8 mouse cellular contexts compared by ENCODE assay signal in the genomic region with DNA sequence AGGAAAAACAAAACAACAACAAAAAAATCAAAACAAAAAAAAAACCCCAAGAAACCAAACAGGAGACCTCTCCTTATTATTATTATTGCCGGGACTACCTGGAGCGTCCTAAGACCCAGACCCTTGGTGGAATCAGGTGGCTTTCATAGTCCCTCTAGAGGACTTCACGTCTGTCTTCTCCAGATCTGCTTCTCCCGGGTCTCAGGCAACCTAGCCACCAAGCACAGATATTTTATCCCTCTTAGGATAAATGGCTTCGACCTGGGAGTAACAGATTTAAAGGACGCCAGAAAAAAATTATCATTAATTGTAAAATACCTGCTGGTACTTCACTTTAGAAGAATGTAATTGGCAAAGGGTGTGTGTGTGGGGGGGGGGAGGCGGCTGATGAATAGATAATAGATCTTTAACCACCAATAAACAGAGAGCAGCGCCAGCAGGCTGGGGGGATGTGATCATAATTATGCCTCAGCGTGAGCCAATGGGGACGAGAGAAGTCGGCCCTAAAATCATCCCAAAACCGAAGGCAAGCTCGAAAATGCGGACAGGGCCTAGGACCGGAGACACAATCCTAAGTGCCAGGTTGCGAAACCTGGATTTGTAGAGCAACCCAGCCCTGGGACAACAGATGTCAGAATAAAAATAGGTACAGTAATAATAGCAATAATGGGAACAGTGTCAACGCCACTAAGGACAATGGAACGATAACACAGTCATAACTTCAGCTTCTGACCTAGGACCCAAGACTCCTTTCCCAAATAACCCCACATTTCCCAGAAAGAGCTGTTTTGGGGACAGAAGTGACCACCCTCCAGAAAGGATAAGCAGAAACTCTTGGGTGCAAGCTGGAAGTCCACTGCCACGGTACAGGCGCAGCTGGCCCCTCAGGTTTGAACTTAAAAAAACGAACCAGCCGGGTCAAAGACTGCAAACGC. TPM values are rescaled to one million over a fixed set of nuclear protein-coding genes. Genes with fewer than 3 reads are reported as not detected.
DNase-seq lines count a peak whose midpoint lies in the region; ATAC-seq and TF ChIP-seq lines count a peak whose summit lies in the region.

No protein-coding gene starts in this region.

- 1% methylated on average over 23 of the region's 23 CpGs for WGBS in hindbrain, embryonic 15.5 days
- WGBS in limb, embryonic 14.5 days, result 2% methylated on average over 23 of the region's 23 CpGs

- ATAC-seq in hindbrain, embryonic 15.5 days (ENCODE audit: low FRiP score, low read depth), result no peak
- no peak for ATAC-seq in limb, embryonic 14.5 days (ENCODE audit: low FRiP score, low read depth)

- intact Hi-C loops in left cerebral cortex, postnatal 14 days (cut with DNase I), result loop anchor here (5.0 to 10.0 kb wide), 2 partner anchors 285 to 858 kb away; no protein-coding TSS in a partner anchor

- no peak overlapping the region for H3K27ac ChIP-seq in hindbrain, embryonic 15.5 days (replicated peaks)
- H3K27ac ChIP-seq in limb, embryonic 14.5 days (replicated peaks; ENCODE audit: low read depth, low read length), result peak overlapping the region; percentile 88

- peak overlapping the region; percentile 48; the same call in 1 of the 2 replicates for H3K4me2 ChIP-seq in hindbrain, embryonic 15.5 days
- H3K4me2 ChIP-seq in limb, embryonic 14.5 days (replicated peaks; ENCODE audit: low read depth, low read length, severe bottlenecking), result peak overlapping the region; percentile 65

- peaks cover 81% of the 10 kb centered on the region for H3K27me3 ChIP-seq in hindbrain, embryonic 15.5 days
- peaks cover 86% of the 10 kb centered on the region for H3K27me3 ChIP-seq in limb, embryonic 14.5 days (ENCODE audit: control insufficient read depth, insufficient read depth, low read length)

- H3K9ac ChIP-seq in hindbrain, embryonic 15.5 days, result no peak overlapping the region
- peak overlapping the region; percentile 78 for H3K9ac ChIP-seq in limb, embryonic 14.5 days (ENCODE audit: low read depth, low read length, severe bottlenecking)

- DNase-seq in left cerebral cortex, postnatal 14 days (ENCODE audit: low spot score in 2 of 2), result peak; percentile 35 to 57
- no peak for DNase-seq in left cerebral cortex, adult 11 months (ENCODE audit: low spot score)
- DNase-seq in embryo, embryonic 10.5 days (ENCODE audit: low spot score), result peak; percentile 86
- DNase-seq in limb, embryonic 14.5 days (ENCODE audit: low spot score), result peak; percentile 75
- DNase-seq in telencephalon, adult 2 months (ENCODE audit: low read depth, low spot score), result peak; percentile 47
- DNase-seq in B cell, adult 2 months, result no peak
- DNase-seq in adrenal gland, adult 18-20 months (ENCODE audit: low spot score in 2 of 2), result no peak

- TF ChIP-seq POLR2A in limb, embryonic 14.5 days (IDR thresholded peaks at IDR 0.05; ENCODE audit: borderline replicate concordance, extremely low read depth, insufficient read depth, insufficient read length), result no peak

- H3K4me1 ChIP-seq in hindbrain, embryonic 15.5 days (replicated peaks), result peaks cover 17% of the 10 kb centered on the region
- 0 out of 2 replicates have a peak, but pooled peaks cover 4% of the 10 kb centered on the region for H3K4me1 ChIP-seq in limb, embryonic 14.5 days (ENCODE audit: control insufficient read depth, insufficient read depth, low read length)

- no peaks in the 10 kb centered on the region for H3K9me3 ChIP-seq in hindbrain, embryonic 15.5 days
- H3K9me3 ChIP-seq in limb, embryonic 14.5 days (ENCODE audit: control insufficient read depth, low read length), result no peaks in the 10 kb centered on the region

- H3K4me3 ChIP-seq in hindbrain, embryonic 15.5 days, result 0 out of 2 replicates have a peak overlapping the region, but pooled peaks have one; percentile 23
- H3K4me3 ChIP-seq in limb, embryonic 14.5 days (replicated peaks; ENCODE audit: low read length), result peak overlapping the region; percentile 50

- no peaks in the 10 kb centered on the region for H3K36me3 ChIP-seq in hindbrain, embryonic 15.5 days
- no peaks in the 10 kb centered on the region for H3K36me3 ChIP-seq in limb, embryonic 14.5 days (ENCODE audit: control insufficient read depth, insufficient read depth, low read length)

RNA-seq across cellular contexts. Expression of a gene that starts 0.9 kb away (rescaled TPM):
- total RNA-seq in left cerebral cortex, postnatal 14 days (2021), result 10 to 100 TPM; 10.6 to 10.9 TPM
- polyA plus RNA-seq in hindbrain, embryonic 15.5 days (2015; fragmentation: Nextera tagmentation; extraction: Ambion mirVana), result 0.57 and 0.85 TPM in 2 replicates
- 17.3 and 20.5 TPM in 2 replicates for polyA plus RNA-seq in limb, embryonic 14.5 days (2012; rRNA removed)
- 13.1 and 16.1 TPM in 2 replicates for polyA plus RNA-seq in limb, embryonic 14.5 days (2014; fragmentation: Nextera tagmentation; extraction: Ambion mirVana)
- total RNA-seq in adrenal gland, adult 18-20 months (2021), result under 1 TPM in 1 of 2 experiments, not detected in 1; 0.10 TPM

Comparison
In these comparisons a context has a peak if more than half of its experiments do, and no peak if none do; other contexts are left out.
1. DNase-seq: peak in left cerebral cortex, postnatal 14 days (2 of 2), embryo, embryonic 10.5 days (single experiment), limb, embryonic 14.5 days (single experiment) and telencephalon, adult 2 months (single experiment); none in left cerebral cortex, adult 11 months (single experiment), B cell, adult 2 months (0 of 2) and adrenal gland, adult 18-20 months (0 of 2).
2. RNA of a gene that starts 0.9 kb away (total RNA-seq): 10.6 to 10.9 TPM in left cerebral cortex, postnatal 14 days; 0.10 TPM in adrenal gland, adult 18-20 months; every median in the first group is over 10 times any median in the second.